ENCODE assay signal across 11 mouse cellular contexts in the genomic region with DNA sequence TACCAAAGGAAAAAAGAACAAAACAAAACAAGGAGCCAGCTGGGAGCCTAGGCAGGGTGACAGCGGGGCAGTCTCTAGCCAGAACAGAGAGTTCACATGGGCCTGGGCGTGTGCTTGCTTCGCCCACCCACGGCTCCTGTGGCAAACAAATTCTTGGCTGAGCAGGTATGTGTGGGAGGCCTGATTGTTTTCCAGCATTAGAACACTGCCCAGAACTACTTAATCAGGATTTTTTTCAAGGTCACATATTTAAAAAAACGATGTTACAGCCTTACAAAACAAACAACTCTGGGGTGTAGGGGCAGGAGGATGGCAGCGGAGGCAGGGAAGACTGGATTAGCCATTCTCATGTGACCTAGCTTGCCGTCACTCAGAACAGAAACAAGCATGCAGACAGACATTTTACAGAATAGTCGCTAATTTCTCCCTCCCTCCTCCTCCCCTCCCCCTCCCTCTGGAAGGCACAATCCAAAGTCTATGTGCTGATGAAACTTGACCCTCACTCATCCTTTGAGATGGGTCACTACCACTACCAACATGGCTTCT.
A peak's percentile ranks its signal among the peaks of the same experiment; 100 is the strongest.
DNase-seq lines count a peak whose midpoint lies in the region; ATAC-seq and TF ChIP-seq lines count a peak whose summit lies in the region.
"Had no signal": no experiment of that assay in that cellular context is flagged by ENCODE, and none has a peak within 500 bp of the region (broad histone marks: within the 10 kb centered on the region; RNA-seq: fewer than 3 reads in every experiment).

No protein-coding gene starts in this region.

- ATAC-seq in CD4-positive, CD25-positive, alpha-beta regulatory T cell, adult 4 months = no peak
- peak; percentile 65 for ATAC-seq in stomach, postnatal 0 days (ENCODE audit: low FRiP score, low TSS enrichment)
- no peak for ATAC-seq in forebrain, embryonic 15.5 days (replicated peaks)
- ATAC-seq in megakaryocyte progenitor cell, adult 5-6 weeks (replicated peaks; ENCODE audit: poor library complexity) = no peak
- ATAC-seq: midbrain, embryonic 13.5 days had no signal

- TF ChIP-seq POLR2A in lung, adult 2 months (IDR thresholded peaks at IDR 0.05; ENCODE audit: borderline replicate concordance, extremely low read depth, low read depth, low read length) = no peak

- H3K4me3 ChIP-seq in lung, adult 2 months (replicated peaks; ENCODE audit: extremely low read depth, low read depth, low read length) = no peak overlapping the region
- H3K4me3 ChIP-seq in stomach, postnatal 0 days (ENCODE audit: low read depth, low read length) = no peak overlapping the region
- H3K4me3 ChIP-seq in forebrain, embryonic 15.5 days = no peak overlapping the region
- H3K4me3 ChIP-seq: embryonic facial prominence, embryonic 13.5 days; heart, embryonic 15.5 days; midbrain, embryonic 13.5 days had no signal

- DNase-seq in CD4-positive, CD25-positive, alpha-beta regulatory T cell, adult 2 months (ENCODE audit: low read depth, low spot score) = peak; percentile 31
- peak; percentile 72 to 80 for DNase-seq in lung, adult 18-20 months
- DNase-seq in lung, adult 2 months = no peak
- peak; percentile 70 for DNase-seq in kidney, adult 9 months
- peak; percentile 41 for DNase-seq in stomach, postnatal 0 days (ENCODE audit: low spot score)

- H3K4me1 ChIP-seq in lung, adult 2 months (ENCODE audit: control insufficient read depth, insufficient read depth, low read length) = peaks cover 21% of the 10 kb centered on the region
- no peaks in the 10 kb centered on the region for H3K4me1 ChIP-seq in stomach, postnatal 0 days (replicated peaks; ENCODE audit: control insufficient read depth, insufficient read depth)
- no peaks in the 10 kb centered on the region for H3K4me1 ChIP-seq in forebrain, embryonic 15.5 days

- H3K9me3 ChIP-seq in stomach, postnatal 0 days (ENCODE audit: control insufficient read depth, low read length) = no peaks in the 10 kb centered on the region
- no peaks in the 10 kb centered on the region for H3K9me3 ChIP-seq in forebrain, embryonic 15.5 days
- H3K9me3 ChIP-seq: embryonic facial prominence, embryonic 13.5 days; heart, embryonic 15.5 days; midbrain, embryonic 13.5 days had no signal

- no peaks in the 10 kb centered on the region for H3K36me3 ChIP-seq in stomach, postnatal 0 days (ENCODE audit: control insufficient read depth, insufficient read depth, low read length)
- no peaks in the 10 kb centered on the region for H3K36me3 ChIP-seq in forebrain, embryonic 15.5 days
- H3K36me3 ChIP-seq: embryonic facial prominence, embryonic 13.5 days; heart, embryonic 15.5 days; midbrain, embryonic 13.5 days had no signal

- no peak for TF ChIP-seq EP300 in stomach, postnatal 0 days (optimal IDR thresholded peaks at IDR 0.05)

- TF ChIP-seq CTCF in lung, adult 2 months (IDR thresholded peaks at IDR 0.05; ENCODE audit: insufficient read depth, low read length) = no peak
- no peak for TF ChIP-seq CTCF in stomach, postnatal 0 days (IDR thresholded peaks at IDR 0.05; ENCODE audit: low read depth)

- no peak overlapping the region for H3K9ac ChIP-seq in stomach, postnatal 0 days (ENCODE audit: low read length)
- H3K9ac ChIP-seq in forebrain, embryonic 15.5 days (replicated peaks) = no peak overlapping the region
- H3K9ac ChIP-seq: embryonic facial prominence, embryonic 13.5 days; heart, embryonic 15.5 days; midbrain, embryonic 13.5 days had no signal

- H3K27me3 ChIP-seq in stomach, postnatal 0 days (ENCODE audit: control insufficient read depth, insufficient read depth, low read length) = no peaks in the 10 kb centered on the region
- H3K27me3 ChIP-seq in forebrain, embryonic 15.5 days = no peaks in the 10 kb centered on the region
- H3K27me3 ChIP-seq: heart, embryonic 15.5 days; midbrain, embryonic 13.5 days had no signal

- WGBS in lung, adult 2 months = 39% methylated on average over 8 of the region's 8 CpGs
- WGBS in stomach, postnatal 0 days = 46% methylated on average over 8 of the region's 8 CpGs
- WGBS in forebrain, embryonic 15.5 days = 65% methylated on average over 8 of the region's 8 CpGs

- no peak overlapping the region for H3K27ac ChIP-seq in stomach, postnatal 0 days (replicated peaks)
- H3K27ac ChIP-seq in forebrain, embryonic 15.5 days (replicated peaks) = no peak overlapping the region
- H3K27ac ChIP-seq: embryonic facial prominence, embryonic 13.5 days; heart, embryonic 15.5 days; midbrain, embryonic 13.5 days had no signal

- no peak overlapping the region for H3K4me2 ChIP-seq in stomach, postnatal 0 days (replicated peaks; ENCODE audit: low read depth)
- no peak overlapping the region for H3K4me2 ChIP-seq in forebrain, embryonic 15.5 days (replicated peaks)
- H3K4me2 ChIP-seq: embryonic facial prominence, embryonic 13.5 days; heart, embryonic 15.5 days; midbrain, embryonic 13.5 days had no signal
